Mouse (Mus musculus) heart, postnatal 0 days (tissue): ENCODE results near the gene 1700001C19Rik. TPM values are rescaled to one million over a fixed set of nuclear protein-coding genes. Genes with fewer than 3 reads are reported as not detected.
A peak's percentile ranks its signal among the peaks of the same experiment; 100 is the strongest.

Source experiments
- ATAC-seq: fragments of 200-750 bp; cut with Nextera tagmentation; 2 replicates; pipeline ENCODE4 v1.8.0; 2017; ENCODE audit warnings: low read depth, moderate number of reproducible peaks, moderate library complexity; ENCODE audit not compliant: insufficient read depth
- DNase-seq: peaks from one replicate; pipeline ENCODE4 v3.0.0-alpha.2; 2016; ENCODE audit warnings: low spot score
- H3K27ac ChIP-seq: fragments of 300-500 bp; sonication (generic); 2 replicates; pipeline ENCODE4 v1.5.1; 2014; ENCODE audit warnings: low read depth, mild to moderate bottlenecking
- H3K27me3 ChIP-seq: fragments of 300-500 bp; sonication (generic); 2 replicates; pipeline ENCODE4 v1.6.1; 2014; ENCODE audit warnings: low read length, mixed read lengths; ENCODE audit not compliant: control insufficient read depth, insufficient read depth
- H3K36me3 ChIP-seq: fragments of 300-500 bp; sonication (generic); replicated peaks from 2 replicates; pipeline ENCODE4 v1.6.1; 2014; ENCODE audit warnings: low read length, mixed read lengths; ENCODE audit not compliant: control insufficient read depth, insufficient read depth
- H3K4me1 ChIP-seq: fragments of 300-500 bp; sonication (generic); 2 replicates; pipeline ENCODE4 v1.6.1; 2014; ENCODE audit warnings: antibody characterized with exemption; ENCODE audit not compliant: control insufficient read depth, insufficient read depth
- H3K4me2 ChIP-seq: fragments of 300-500 bp; sonication (generic); 2 replicates; pipeline ENCODE4 v1.6.1; 2014; ENCODE audit warnings: low read depth, mild to moderate bottlenecking, low read length, moderate library complexity
- H3K4me3 ChIP-seq: fragments of 300-500 bp; sonication (generic); 2 replicates; pipeline ENCODE4 v1.5.1; 2014; ENCODE audit warnings: low read depth, low read length
- H3K9ac ChIP-seq: fragments of 300-500 bp; sonication (generic); replicated peaks from 2 replicates; pipeline ENCODE4 v1.6.1; 2014; ENCODE audit warnings: low read depth, low read length, mixed read lengths
- H3K9me3 ChIP-seq: fragments of 300-500 bp; sonication (generic); replicated peaks from 2 replicates; pipeline ENCODE4 v1.6.1; 2016; ENCODE audit warnings: low read length; ENCODE audit not compliant: control insufficient read depth
- CTCF ChIP-seq: IDR thresholded peaks from 2 replicates; pipeline ENCODE4 v1.5.1; 2016; ENCODE audit warnings: antibody characterized with exemption, control low read depth, low read depth
- EP300 ChIP-seq: IDR thresholded peaks from 2 replicates; pipeline ENCODE4 v1.6.1; 2016; ENCODE audit warnings: antibody characterized with exemption, low read depth
- WGBS: fragments of 180-500 bp; shearing (Covaris S2); extraction: QIAGEN DNeasy Blood & Tissue Kit; methylation state at CpG from one replicate; pipeline ENCODE4 v1.1.7; 2014; 5-methylcytosine and 5-hydroxymethylcytosine counted together
- polyA plus RNA-seq: library from polyadenylated mRNA; unstranded; fragments of >200 nt; fragmentation: Nextera tagmentation; extraction: Ambion mirVana; gene quantifications from 2 replicates; pipeline ENCODE4 v1.2.1, GENCODE M21; 2015
- total RNA-seq: library from RNA; depleted of rRNA; stranded (reverse); fragments of >200 nt; gene quantifications from 2 replicates; pipeline ENCODE4 v1.2.3, GENCODE M21; 2014; ENCODE audit warnings: low replicate concordance

Gene 1700001C19Rik
- total and polyA plus RNA-seq, 2 experiments from 2014 or later: 1.4 to 3.4 TPM

DNA sequence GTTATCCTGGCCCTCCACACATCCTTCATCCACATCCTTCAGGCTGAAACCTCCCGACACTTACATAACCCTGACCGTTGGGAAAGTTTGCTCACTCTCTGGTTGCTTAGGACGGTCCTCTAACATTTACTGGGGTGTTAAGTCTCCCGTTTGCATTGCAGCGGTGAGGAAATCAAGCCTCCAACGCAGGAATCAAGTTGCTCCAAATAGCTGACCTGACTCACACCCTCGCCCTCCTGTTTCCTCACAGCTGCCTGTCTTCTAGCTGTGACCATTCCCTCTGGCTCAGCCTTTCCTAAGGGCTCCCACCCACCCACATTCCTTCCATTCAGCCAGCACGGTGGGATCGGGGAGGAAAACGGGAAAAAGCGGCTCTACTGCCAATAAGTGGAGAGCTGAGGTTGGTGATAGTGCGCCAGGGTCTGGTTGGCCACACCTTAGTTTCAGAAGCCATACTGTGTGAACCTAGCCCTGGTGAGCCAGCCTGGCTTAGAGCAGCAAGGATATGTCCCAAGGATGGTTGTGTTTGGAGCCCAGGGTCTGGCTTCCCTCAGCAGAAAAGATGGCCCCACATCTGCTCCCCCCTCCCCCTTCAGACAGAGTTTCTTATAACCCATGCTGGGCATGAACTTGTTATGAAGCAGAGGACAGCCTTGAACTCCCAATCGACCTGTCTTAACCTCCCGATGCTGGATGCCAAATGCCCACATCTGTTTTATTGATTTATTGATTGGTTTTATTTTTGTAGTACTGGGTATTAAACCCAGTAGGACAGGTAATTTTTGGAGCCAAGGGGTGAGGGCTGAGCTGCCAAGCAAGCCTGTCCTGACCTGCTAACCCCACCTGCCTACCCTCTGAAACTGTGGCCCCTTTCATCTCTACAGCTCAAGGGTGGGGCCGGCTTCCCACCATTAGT is 35.5 kb upstream of the 1700001C19Rik start:
- Histone ChIP-seq H3K4me1 (no peaks in the 10 kb centered on the region), H3K4me3 (no peak overlapping the region), H3K27ac (peak overlapping the region; percentile 0; the same call in 1 of the 2 replicates), H3K36me3 (no peaks in the 10 kb centered on the region), H3K4me2 (no peak overlapping the region), H3K27me3 (no peaks in the 10 kb centered on the region), H3K9me3 (no peaks in the 10 kb centered on the region), H3K9ac (no peak overlapping the region)
- no peak for ATAC-seq
- no peak for DNase-seq
- WGBS: 34% methylated on average over 15 of the region's 15 CpGs
- no peak for TF ChIP-seq EP300
- no peak for TF ChIP-seq CTCF

DNA sequence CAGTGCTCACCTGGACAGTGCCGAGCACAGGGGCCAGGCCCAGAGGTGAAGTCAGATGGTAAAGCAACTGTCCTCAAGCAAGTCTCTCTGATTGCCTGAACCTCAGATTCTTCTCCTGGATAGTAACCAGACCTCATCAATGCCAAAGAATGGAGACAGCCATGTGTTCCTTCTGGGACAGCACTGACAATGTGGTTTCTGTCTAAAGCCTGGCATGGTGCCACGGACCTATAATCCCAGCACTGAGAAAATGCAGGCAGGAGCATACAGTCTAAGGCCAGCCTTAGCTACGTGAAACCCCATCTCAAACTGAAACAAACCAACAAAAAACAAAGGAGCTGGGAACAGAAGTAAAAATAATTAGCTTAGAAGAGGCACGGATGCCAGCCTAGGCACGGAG is 33.5 kb upstream of the 1700001C19Rik start:
- H3K9me3 ChIP-seq: no peaks in the 10 kb centered on the region
- H3K27me3 ChIP-seq: peaks cover 5% of the 10 kb centered on the region; the same call in 1 of the 2 replicates
- 66% methylated on average over 5 of the region's 5 CpGs for WGBS
- TF ChIP-seq EP300 (no peak), CTCF (no peak)
- no peak overlapping the region for H3K4me3 ChIP-seq
- DNase-seq (no peak), ATAC-seq (no peak)
- no peak overlapping the region for H3K27ac ChIP-seq
- H3K4me2 ChIP-seq: no peak overlapping the region
- no peaks in the 10 kb centered on the region for H3K4me1 ChIP-seq
- no peak overlapping the region for H3K9ac ChIP-seq
- no peaks in the 10 kb centered on the region; the same call in 1 of the 2 replicates for H3K36me3 ChIP-seq

DNA sequence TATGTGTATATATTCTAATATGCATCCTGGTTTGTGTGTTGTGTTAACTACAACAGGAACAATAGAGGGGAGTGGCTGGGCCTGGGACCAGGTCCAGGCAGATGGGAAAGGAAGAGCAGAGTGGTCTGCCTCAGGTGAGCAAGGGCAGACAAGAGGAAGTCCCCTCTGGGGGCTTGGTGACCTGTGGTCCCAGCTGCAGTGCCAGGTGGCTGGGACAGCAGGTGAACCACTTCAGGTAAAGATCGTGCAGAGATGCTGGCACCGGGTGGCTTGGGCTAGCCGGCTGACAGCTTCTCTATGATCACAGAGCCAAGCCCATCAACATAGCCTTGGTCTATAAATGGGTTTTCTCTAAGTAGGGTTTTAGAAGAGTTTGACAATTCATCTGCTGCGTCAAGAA is 32.9 kb upstream of the 1700001C19Rik start:
- H3K4me2 ChIP-seq: no peak overlapping the region
- ATAC-seq (no peak), DNase-seq (no peak)
- WGBS: 85% methylated on average over 4 of the region's 4 CpGs
- H3K4me3 ChIP-seq: no peak overlapping the region
- H3K27ac ChIP-seq: no peak overlapping the region
- no peaks in the 10 kb centered on the region for H3K4me1 ChIP-seq
- no peaks in the 10 kb centered on the region; the same call in 1 of the 2 replicates for H3K36me3 ChIP-seq
- H3K9ac ChIP-seq: no peak overlapping the region
- no peaks in the 10 kb centered on the region for H3K9me3 ChIP-seq
- H3K27me3 ChIP-seq: peaks cover 5% of the 10 kb centered on the region; the same call in 1 of the 2 replicates
- no peak for TF ChIP-seq CTCF
- TF ChIP-seq EP300: no peak

DNA sequence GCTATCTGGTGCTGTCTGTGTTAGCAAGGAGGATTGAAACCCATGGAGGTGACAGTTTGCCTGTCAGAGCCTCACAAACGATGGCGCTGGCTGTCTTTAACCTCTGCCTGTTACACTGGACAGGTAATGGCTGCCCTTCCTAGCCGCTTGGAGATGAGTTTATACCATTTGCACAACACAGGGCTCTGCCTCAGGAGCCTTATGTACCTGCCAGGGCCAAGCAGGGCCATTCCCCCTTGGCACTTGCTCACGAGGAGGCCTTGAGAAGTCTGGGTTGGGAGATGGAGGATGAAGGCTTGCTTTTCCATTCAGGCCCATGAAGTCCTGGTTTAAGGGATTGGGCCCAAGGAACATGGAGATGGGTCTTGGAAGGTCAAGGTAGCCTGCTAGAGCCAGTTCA is 32.5 kb upstream of the 1700001C19Rik start:
- no peaks in the 10 kb centered on the region for H3K9me3 ChIP-seq
- no peak overlapping the region for H3K4me2 ChIP-seq
- no peak for ATAC-seq
- WGBS: 74% methylated on average over 4 of the region's 4 CpGs
- H3K9ac ChIP-seq: no peak overlapping the region
- no peak overlapping the region for H3K4me3 ChIP-seq
- no peak overlapping the region for H3K27ac ChIP-seq
- H3K27me3 ChIP-seq: peaks cover 5% of the 10 kb centered on the region; the same call in 1 of the 2 replicates
- no peak for TF ChIP-seq EP300
- TF ChIP-seq CTCF: no peak
- DNase-seq: no peak
- H3K36me3 ChIP-seq: no peaks in the 10 kb centered on the region; the same call in 1 of the 2 replicates
- H3K4me1 ChIP-seq: no peaks in the 10 kb centered on the region

DNA sequence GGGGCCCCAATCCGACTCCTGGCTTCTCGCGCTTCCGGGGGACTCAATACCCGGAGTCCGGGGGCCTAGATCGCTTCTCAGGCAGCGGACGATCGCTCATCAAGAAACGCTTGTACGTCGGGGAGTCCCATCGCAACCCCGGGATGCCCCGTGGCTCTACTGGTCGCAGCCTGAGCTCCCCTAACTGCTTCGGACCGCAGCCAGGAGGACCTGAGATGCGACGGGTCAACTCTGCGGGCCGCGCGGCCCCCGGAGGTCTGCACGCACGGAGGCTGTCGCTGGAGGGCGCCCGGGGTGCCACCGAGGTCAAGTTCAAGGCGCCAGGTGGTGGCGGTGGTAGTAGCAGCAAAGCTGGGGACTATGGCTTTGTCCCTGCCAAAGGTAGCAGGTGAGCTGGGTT is 31.3 kb upstream of the 1700001C19Rik start:
- H3K9ac ChIP-seq: no peak overlapping the region
- H3K4me1 ChIP-seq: no peaks in the 10 kb centered on the region
- no peaks in the 10 kb centered on the region; the same call in 1 of the 2 replicates for H3K36me3 ChIP-seq
- WGBS: 24% methylated on average over 34 of the region's 34 CpGs
- H3K9me3 ChIP-seq: no peaks in the 10 kb centered on the region
- H3K27me3 ChIP-seq: peaks cover 5% of the 10 kb centered on the region; the same call in 1 of the 2 replicates
- no peak for TF ChIP-seq EP300
- TF ChIP-seq CTCF: peak; percentile 24; the same call in 1 of the 2 replicates
- H3K4me3 ChIP-seq: peak overlapping the region; percentile 28
- H3K27ac ChIP-seq: no peak overlapping the region
- ATAC-seq (no peak), DNase-seq (no peak)
- H3K4me2 ChIP-seq: peak overlapping the region; percentile 51
